Mouse (Mus musculus) right cerebral cortex, postnatal 25 days (tissue): ENCODE data around the gene Sh3bp2.

Experiments
- DNase-seq: peaks from one replicate; pipeline ENCODE4 v3.0.0; 2022

Sh3bp2 gene

GRCm38 (mm10) chr5:34525663-34526476, at the start of gene Sh3bp2:
Gene Sh3bp2 (plus strand): TSS chr5:34525838.
- DNase-seq = peak; percentile 76

GRCm38 (mm10) chr5:34480926-34481325, 44.7 kb upstream of the Sh3bp2 start:
- DNase-seq = no peak

GRCm38 (mm10) chr5:34485731-34486130, 39.9 kb upstream of the Sh3bp2 start:
- DNase-seq = no peak

- peak; percentile 29 for DNase-seq
Observed at GRCm38 (mm10) chr5:34487320-34488090, 38.1 kb upstream of the Sh3bp2 start.

- DNase-seq = no peak
Observed at GRCm38 (mm10) chr5:34488741-34489417, 36.8 kb upstream of the Sh3bp2 start.

GRCm38 (mm10) chr5:34489418-34489787, 36.2 kb upstream of the Sh3bp2 start:
- DNase-seq = no peak

- DNase-seq = no peak
Observed at GRCm38 (mm10) chr5:34496745-34497144, 28.9 kb upstream of the Sh3bp2 start.

- DNase-seq = no peak
Observed at GRCm38 (mm10) chr5:34500886-34501285, 24.8 kb upstream of the Sh3bp2 start.

- no peak for DNase-seq
Observed at GRCm38 (mm10) chr5:34501588-34501987, 24.1 kb upstream of the Sh3bp2 start.

- no peak for DNase-seq
Observed at GRCm38 (mm10) chr5:34502411-34502810, 23.2 kb upstream of the Sh3bp2 start.

- no peak for DNase-seq
Observed at GRCm38 (mm10) chr5:34502821-34503220, 22.8 kb upstream of the Sh3bp2 start.

GRCm38 (mm10) chr5:34512486-34512885, 13.2 kb upstream of the Sh3bp2 start:
- DNase-seq = no peak

- DNase-seq = peak; percentile 89
Observed at GRCm38 (mm10) chr5:34513466-34514217, 12.0 kb upstream of the Sh3bp2 start, which contains the start of gene Tnip2. Gene Tnip2 (minus strand): TSS chr5:34513991.

- DNase-seq = peak; percentile 25
Observed at GRCm38 (mm10) chr5:34514218-34514566, 11.4 kb upstream of the Sh3bp2 start.

GRCm38 (mm10) chr5:34515096-34515495, 10.5 kb upstream of the Sh3bp2 start:
- no peak for DNase-seq

- DNase-seq = peak; percentile 45
Observed at GRCm38 (mm10) chr5:34517913-34518312, 7.7 kb upstream of the Sh3bp2 start.

- DNase-seq = no peak
Observed at GRCm38 (mm10) chr5:34519389-34519910, 6.2 kb upstream of the Sh3bp2 start.

- no peak for DNase-seq
Observed at GRCm38 (mm10) chr5:34520458-34521209, 5.0 kb upstream of the Sh3bp2 start.

GRCm38 (mm10) chr5:34521337-34521736, 4.3 kb upstream of the Sh3bp2 start:
- DNase-seq = no peak

- no peak for DNase-seq
Observed at GRCm38 (mm10) chr5:34523958-34524485, 1.6 kb upstream of the Sh3bp2 start.

GRCm38 (mm10) chr5:34524511-34524910, 1.1 kb upstream of the Sh3bp2 start:
- DNase-seq = no peak

- DNase-seq = no peak
Observed at GRCm38 (mm10) chr5:34526477-34526775, 788 bp downstream of the Sh3bp2 start.
